Comparison of ENCODE assay signal across 12 mouse cellular contexts in the genomic region with DNA sequence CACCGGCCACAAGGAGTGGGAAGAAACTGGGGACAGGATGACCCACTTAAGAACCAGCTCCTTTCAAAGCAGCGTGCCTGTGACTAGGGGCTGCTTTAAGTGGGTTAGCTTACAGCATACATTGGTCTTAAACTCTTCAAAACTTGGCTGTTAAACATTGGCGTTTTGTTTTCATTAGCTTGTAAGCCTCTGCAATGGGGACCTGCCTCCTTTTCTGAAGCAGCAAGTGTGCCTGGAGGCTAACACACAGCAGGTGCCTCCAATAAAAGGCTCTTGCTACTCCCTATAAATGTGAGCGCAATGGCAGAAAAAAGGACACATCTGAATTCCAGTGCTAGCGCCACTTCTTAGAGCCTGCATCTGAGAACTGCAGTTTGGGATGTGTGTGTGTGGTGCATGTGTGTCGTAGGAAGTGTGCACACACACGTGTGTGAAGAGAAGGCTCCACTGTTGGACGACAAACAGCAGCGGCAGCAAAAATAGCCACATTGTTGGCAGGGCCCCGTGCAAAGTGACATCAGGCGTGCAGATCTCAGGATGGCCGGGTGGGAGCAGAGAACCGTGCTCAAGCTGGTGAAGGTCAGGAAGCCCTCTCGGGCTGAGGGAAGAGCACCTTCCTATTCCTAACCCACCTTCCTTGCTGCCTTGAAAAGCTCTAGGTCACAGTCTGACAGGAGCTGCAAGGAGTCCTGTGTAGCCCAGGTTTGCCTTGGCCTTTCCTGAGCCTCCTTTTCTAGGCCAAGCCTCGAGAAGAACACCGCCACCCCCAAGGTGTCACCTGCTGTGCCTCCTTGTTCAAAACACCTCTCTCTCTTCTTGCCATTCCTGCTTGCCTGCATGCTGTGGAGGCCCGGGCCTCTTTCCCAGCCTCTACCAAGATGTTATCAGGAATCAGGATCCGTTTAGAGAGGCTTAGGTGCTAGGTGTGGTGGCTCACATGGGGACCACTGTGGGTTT. TPM values are rescaled to one million over a fixed set of nuclear protein-coding genes. Genes with fewer than 3 reads are reported as not detected.
DNase-seq lines count a peak whose midpoint lies in the region; ATAC-seq and TF ChIP-seq lines count a peak whose summit lies in the region.
"Had no signal": no experiment of that assay in that cellular context is flagged by ENCODE, and none has a peak within 500 bp of the region (broad histone marks: within the 10 kb centered on the region; RNA-seq: fewer than 3 reads in every experiment).

No protein-coding gene starts in this region.

- 0 out of 2 replicates have a peak overlapping the region, but pooled peaks have one; percentile 13 for H3K27ac ChIP-seq in heart, embryonic 10.5 days
- no peak overlapping the region for H3K27ac ChIP-seq in heart, embryonic 12.5 days (ENCODE audit: poor library complexity, severe bottlenecking)
- no peak overlapping the region for H3K27ac ChIP-seq in liver, embryonic 11.5 days (ENCODE audit: low read depth, low read length)

- no peaks in the 10 kb centered on the region for H3K9me3 ChIP-seq in heart, embryonic 10.5 days
- no peaks in the 10 kb centered on the region for H3K9me3 ChIP-seq in heart, embryonic 12.5 days (replicated peaks)
- H3K9me3 ChIP-seq in E14TG2a.4 (ENCODE audit: low read length) = no peaks in the 10 kb centered on the region
- H3K9me3 ChIP-seq in liver, embryonic 11.5 days (ENCODE audit: control insufficient read depth, low read length) = no peaks in the 10 kb centered on the region

- H3K4me3 ChIP-seq in heart, embryonic 10.5 days = no peak overlapping the region
- H3K4me3 ChIP-seq in heart, embryonic 12.5 days = no peak overlapping the region
- H3K4me3 ChIP-seq in E14TG2a.4 (replicated peaks; ENCODE audit: low read length) = peak overlapping the region; percentile 39; the same call in 1 of the 2 replicates
- no peak overlapping the region for H3K4me3 ChIP-seq in liver, embryonic 11.5 days (ENCODE audit: low read depth, low read length)

- H3K4me1 ChIP-seq in heart, embryonic 10.5 days = peaks cover 18% of the 10 kb centered on the region
- peaks cover 12% of the 10 kb centered on the region; the same call in 1 of the 2 replicates for H3K4me1 ChIP-seq in heart, embryonic 12.5 days (replicated peaks)
- H3K4me1 ChIP-seq in E14TG2a.4 (replicated peaks; ENCODE audit: low read depth, low read length) = peaks cover 48% of the 10 kb centered on the region
- no peaks in the 10 kb centered on the region for H3K4me1 ChIP-seq in liver, embryonic 11.5 days (replicated peaks; ENCODE audit: control insufficient read depth, insufficient read depth, low read length)

- H3K36me3 ChIP-seq in heart, embryonic 10.5 days = no peaks in the 10 kb centered on the region
- H3K36me3 ChIP-seq in heart, embryonic 12.5 days = no peaks in the 10 kb centered on the region
- no peaks in the 10 kb centered on the region for H3K36me3 ChIP-seq in E14TG2a.4 (ENCODE audit: insufficient read depth, low read length)
- H3K36me3 ChIP-seq in liver, embryonic 11.5 days (ENCODE audit: control insufficient read depth, insufficient read depth, low read length) = no peaks in the 10 kb centered on the region

- no peak for DNase-seq in heart, embryonic 10.5 days (ENCODE audit: low spot score)
- peak; percentile 45 to 49 for DNase-seq in cerebellum, postnatal 10 days
- DNase-seq in left cerebral cortex, postnatal 14 days (ENCODE audit: low spot score in 2 of 2) = peak; percentile 40 to 86
- DNase-seq in c-Kit-positive CD71-positive TER-119-positive erythroid progenitor cells, embryonic 14.5 days (ENCODE audit: low spot score) = no peak
- DNase-seq in B cell, adult 2 months = no peak
- DNase-seq in liver, embryonic 11.5 days (ENCODE audit: low spot score) = no peak
- DNase-seq: gastrocnemius, postnatal 36 days; liver had no signal

- no peak overlapping the region for H3K4me2 ChIP-seq in heart, embryonic 12.5 days
- H3K4me2 ChIP-seq in liver, embryonic 11.5 days = no peak overlapping the region
- H3K4me2 ChIP-seq: midbrain, embryonic 11.5 days had no signal

- H3K9ac ChIP-seq in heart, embryonic 12.5 days = no peak overlapping the region
- no peak overlapping the region for H3K9ac ChIP-seq in liver, embryonic 11.5 days (ENCODE audit: low read depth, low read length)

- WGBS in heart, embryonic 10.5 days = 61% methylated on average over 18 of the region's 18 CpGs
- 54% methylated on average over 18 of the region's 18 CpGs for WGBS in heart, embryonic 12.5 days
- WGBS in liver, embryonic 11.5 days = 71% methylated on average over 18 of the region's 18 CpGs

- no peak for ATAC-seq in heart, embryonic 12.5 days (ENCODE audit: insufficient number of reproducible peaks, low FRiP score)
- no peak for ATAC-seq in liver, embryonic 11.5 days (replicated peaks; ENCODE audit: low FRiP score)
- ATAC-seq: inflammation-experienced regulatory T-cells, adult 6 months had no signal

- intact Hi-C loops in left cerebral cortex, postnatal 14 days (cut with DNase I) = no loop called here

- TF ChIP-seq CTCF in E14TG2a.4 (conservative IDR thresholded peaks at IDR 0.05; ENCODE audit: low read length) = no peak

- H3K27me3 ChIP-seq in heart, embryonic 10.5 days (ENCODE audit: insufficient read depth, poor library complexity, severe bottlenecking) = peaks cover 12% of the 10 kb centered on the region; the same call in 1 of the 2 replicates
- H3K27me3 ChIP-seq in heart, embryonic 12.5 days (replicated peaks) = 0 out of 2 replicates have a peak, but pooled peaks cover 6% of the 10 kb centered on the region
- peaks cover 52% of the 10 kb centered on the region for H3K27me3 ChIP-seq in E14TG2a.4 (ENCODE audit: insufficient read depth, low read length)
- H3K27me3 ChIP-seq in liver, embryonic 11.5 days (replicated peaks; ENCODE audit: control insufficient read depth, insufficient read depth, low read length) = no peaks in the 10 kb centered on the region

RNA-seq across cellular contexts. Expression of gene Asprv1, which starts 3.6 kb away (rescaled TPM):
- polyA plus RNA-seq in heart, embryonic 10.5 days (2016; fragmentation: Nextera tagmentation; extraction: Ambion mirVana) = 0.23 and 0.58 TPM in 2 replicates
- 0.10 and 0.12 TPM in 2 replicates for polyA plus RNA-seq in heart, embryonic 12.5 days (2016; fragmentation: Nextera tagmentation; extraction: Ambion mirVana)
- total RNA-seq in left cerebral cortex, postnatal 14 days (2021) = 1 to 10 TPM; 1.5 to 1.7 TPM
- 0.19 and 0.36 TPM in 2 replicates for polyA plus RNA-seq in liver, embryonic 11.5 days (2014; fragmentation: Nextera tagmentation; extraction: Ambion mirVana)
- total RNA-seq: gastrocnemius, postnatal 36 days had no signal

RNA-seq across cellular contexts. Expression of gene Mxd1, which starts 44.6 kb away (rescaled TPM):
- polyA plus RNA-seq in heart, embryonic 10.5 days (2016; fragmentation: Nextera tagmentation; extraction: Ambion mirVana) = 8.9 and 9.6 TPM in 2 replicates
- polyA plus RNA-seq in heart, embryonic 12.5 days (2016; fragmentation: Nextera tagmentation; extraction: Ambion mirVana) = 14.1 and 14.4 TPM in 2 replicates
- total RNA-seq in left cerebral cortex, postnatal 14 days (2021) = 10 to 100 TPM; 21.5 to 21.6 TPM
- 11.5 and 13.4 TPM in 2 replicates for polyA plus RNA-seq in liver, embryonic 11.5 days (2014; fragmentation: Nextera tagmentation; extraction: Ambion mirVana)

RNA-seq across cellular contexts. Expression of gene Snrnp27, which starts 60.0 kb away (rescaled TPM):
- polyA plus RNA-seq in heart, embryonic 10.5 days (2016; fragmentation: Nextera tagmentation; extraction: Ambion mirVana) = 94.8 and 112 TPM in 2 replicates
- polyA plus RNA-seq in heart, embryonic 12.5 days (2016; fragmentation: Nextera tagmentation; extraction: Ambion mirVana) = 91.4 and 95.4 TPM in 2 replicates
- total RNA-seq in left cerebral cortex, postnatal 14 days (2021) = 10 to 100 TPM; 53.0 to 54.2 TPM
- 109 and 122 TPM in 2 replicates for polyA plus RNA-seq in liver, embryonic 11.5 days (2014; fragmentation: Nextera tagmentation; extraction: Ambion mirVana)

Comparison
In these comparisons a context has a peak if more than half of its experiments do, and no peak if none do; other contexts are left out.
1. DNase-seq: peak in cerebellum, postnatal 10 days (2 of 2) and left cerebral cortex, postnatal 14 days (2 of 2); none in heart, embryonic 10.5 days (single experiment), c-Kit-positive CD71-positive TER-119-positive erythroid progenitor cells, embryonic 14.5 days (single experiment), B cell, adult 2 months (0 of 2) and liver, embryonic 11.5 days (single experiment).